Mouse (Mus musculus) gonadal fat pad, adult 2 months (tissue): ENCODE measurements around the gene Pla2g10. TPM values are rescaled to one million over a fixed set of nuclear protein-coding genes. Genes with fewer than 3 reads are reported as not detected.
"Not testable (repeated sequence)": the region's sequence is repeated elsewhere in the genome, so short reads cannot be mapped to it uniquely, and the experiment has no call there.

ENCODE experiments used
- DNase-seq: peaks from one replicate; pipeline ENCODE4 v3.0.0-alpha.2; 2012; ENCODE audit warnings: low read depth
- polyA plus RNA-seq: library from polyadenylated mRNA; depleted of rRNA; stranded (reverse); fragments of >200 nt; gene quantifications from 2 replicates; pipeline ENCODE4 v1.2.3, GENCODE M21; 2012

Pla2g10 gene
- polyA plus RNA-seq, 1 experiment, result 0.23 TPM

- no peak for DNase-seq
Measured at GRCm38 (mm10) chr16:13729428-13729827, 1.4 kb downstream of the Pla2g10 start.

GRCm38 (mm10) chr16:13727811-13728335 is 2.9 kb downstream of the Pla2g10 start:
- no peak for DNase-seq

- no peak for DNase-seq
Measured at GRCm38 (mm10) chr16:13722937-13723336, 7.8 kb downstream of the Pla2g10 start.

- no peak for DNase-seq
Measured at GRCm38 (mm10) chr16:13716821-13717553, 13.8 kb downstream of the Pla2g10 start.

GRCm38 (mm10) chr16:13714910-13715309 is 15.9 kb downstream of the Pla2g10 start:
- DNase-seq, result no peak

- no peak for DNase-seq
Measured at GRCm38 (mm10) chr16:13704676-13705075, 26.1 kb downstream of the Pla2g10 start.

GRCm38 (mm10) chr16:13702184-13702583 is 28.6 kb downstream of the Pla2g10 start:
- DNase-seq, result no peak

GRCm38 (mm10) chr16:13698998-13699397 is 31.8 kb downstream of the Pla2g10 start:
- DNase-seq, result no peak

GRCm38 (mm10) chr16:13678601-13679319 is 52.0 kb downstream of the Pla2g10 start:
- DNase-seq, result no peak

GRCm38 (mm10) chr16:13674511-13674910 is 56.3 kb downstream of the Pla2g10 start:
- no peak for DNase-seq

- no peak for DNase-seq
Measured at GRCm38 (mm10) chr16:13673114-13673513, 57.7 kb downstream of the Pla2g10 start.

- no peak for DNase-seq
Measured at GRCm38 (mm10) chr16:13672386-13672898, 58.3 kb downstream of the Pla2g10 start.

- DNase-seq, result no peak
Measured at GRCm38 (mm10) chr16:13671685-13672385, 58.9 kb downstream of the Pla2g10 start, which contains the start of the genes Bfar and 3110001I22Rik. Bfar (plus strand) TSS chr16:13671858. 3110001I22Rik (plus strand) TSS chr16:13671929.

GRCm38 (mm10) chr16:13670896-13671295 is 59.9 kb downstream of the Pla2g10 start:
- not testable (repeated sequence) for DNase-seq

GRCm38 (mm10) chr16:13669282-13669681 is 61.5 kb downstream of the Pla2g10 start:
- DNase-seq, result no peak

- DNase-seq, result no peak
Measured at GRCm38 (mm10) chr16:13668402-13669108, 62.2 kb downstream of the Pla2g10 start.

- DNase-seq, result no peak
Measured at GRCm38 (mm10) chr16:13667878-13668343, 62.9 kb downstream of the Pla2g10 start, which contains the start of gene Parn. Parn (minus strand) TSS chr16:13668170.
